Mouse (Mus musculus): ENCODE data around the gene Ascc1.

- TF ChIP-seq CTCF (IDR thresholded peaks at IDR 0.05; ENCODE audit: low read depth), result no peak
- no peak for TF ChIP-seq EP300 (IDR thresholded peaks at IDR 0.05; ENCODE audit: low read depth)
These were observed 14.6 kb upstream of the Ascc1 start for GRCm38 (mm10) chr10:59988036-59988435.
